Mouse (Mus musculus) E14TG2a.4 (cell line): ENCODE results near the gene Cgref1.

Experiments
- CTCF ChIP-seq: conservative IDR thresholded peaks from 2 replicates; pipeline ENCODE4 v1.5.1; 2014; ENCODE audit warnings: low read length
- NANOG ChIP-seq: IDR thresholded peaks from 2 replicates; pipeline ENCODE4 v1.6.1; 2014; ENCODE audit warnings: borderline replicate concordance, low read length, mixed read lengths
- POU5F1 ChIP-seq: IDR thresholded peaks from 2 replicates; pipeline ENCODE4 v1.6.1; 2014; ENCODE audit warnings: low read length, borderline replicate concordance

- TF ChIP-seq CTCF, result no peak
- no peak for TF ChIP-seq POU5F1
- no peak for TF ChIP-seq NANOG
Measured at GRCm38 (mm10) chr5:30950451-30950850, 5.1 kb upstream of the Cgref1 start.
